Mouse (Mus musculus): Measurements from ENCODE around the gene Sytl1. TPM values are rescaled to one million over a fixed set of nuclear protein-coding genes. Genes with fewer than 3 reads are reported as not detected.

Gene Sytl1
- total and polyA plus RNA-seq, 3 experiments, result 0.05 to 2.5 (median 1.4) TPM

DNA sequence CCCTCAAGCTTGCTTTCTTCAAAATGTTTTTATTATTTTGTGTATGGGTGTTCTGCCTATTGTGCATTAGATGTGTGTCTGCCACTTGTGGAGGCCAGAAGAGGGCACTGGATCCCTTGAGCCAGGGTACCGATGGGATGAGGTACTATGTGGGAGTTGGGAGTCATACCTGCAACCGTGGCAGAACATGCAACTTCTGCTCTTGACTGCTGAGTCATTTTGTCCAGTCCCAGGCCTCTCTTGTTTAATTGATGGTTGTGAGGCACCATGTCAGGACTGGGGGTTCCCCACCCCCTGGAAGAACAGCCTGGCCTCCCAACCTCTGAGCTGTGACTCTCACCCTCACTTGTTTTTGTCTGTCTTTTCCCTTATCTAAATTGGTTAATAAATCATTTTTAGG lies 1.6 kb upstream of the Sytl1 start:
- DNase-seq (ENCODE audit: low spot score), result no peak
- H3K4me3 ChIP-seq (ENCODE audit: low read depth, low read length), result no peak overlapping the region
- peaks cover 52% of the 10 kb centered on the region for H3K4me1 ChIP-seq (ENCODE audit: insufficient read depth, low read depth, low read length)
- no peaks in the 10 kb centered on the region for H3K27me3 ChIP-seq (ENCODE audit: insufficient read depth, low read length)
- TF ChIP-seq GATA1 (IDR thresholded peaks at IDR 0.05; ENCODE audit: borderline replicate concordance, low read length) (no peak), POLR2AphosphoS5 (IDR thresholded peaks at IDR 0.05; ENCODE audit: insufficient replicate concordance, low read depth, low read length) (no peak), CTCF (IDR thresholded peaks at IDR 0.05; ENCODE audit: low read depth, low read length) (no peak), GATA2 (IDR thresholded peaks at IDR 0.05; ENCODE audit: borderline replicate concordance, low read depth, low read length) (no peak), TAL1 (conservative IDR thresholded peaks at IDR 0.05; ENCODE audit: low read depth, low read length) (no peak)
- H3K9me3 ChIP-seq (replicated peaks), result no peaks in the 10 kb centered on the region
- peaks cover 68% of the 10 kb centered on the region for H3K36me3 ChIP-seq (replicated peaks)
- ATAC-seq (ENCODE audit: extremely low read depth, insufficient number of reproducible peaks, low FRiP score, poor library complexity, severe bottlenecking), result no peak

DNA sequence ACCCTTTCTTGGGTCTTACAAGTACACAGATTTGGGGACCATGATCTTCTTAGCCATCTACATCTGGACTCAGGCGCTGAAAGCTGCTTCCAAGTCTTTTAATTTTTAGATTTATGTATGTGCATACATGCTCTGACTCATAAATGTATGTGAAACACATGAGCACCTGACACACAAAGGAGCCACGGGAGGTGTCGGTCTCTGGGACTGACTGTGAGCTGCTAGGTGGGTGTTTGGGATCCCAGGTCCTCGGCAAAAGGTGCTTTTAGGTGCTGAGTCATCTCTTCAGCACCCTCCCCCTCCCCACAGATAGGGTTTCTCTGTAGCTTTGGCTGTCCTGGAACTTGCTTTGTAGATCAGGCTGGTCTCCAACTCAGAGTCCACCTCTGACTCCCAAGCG lies 843 bp upstream of the Sytl1 start:
- H3K9me3 ChIP-seq (replicated peaks), result no peaks in the 10 kb centered on the region
- peaks cover 49% of the 10 kb centered on the region for H3K4me1 ChIP-seq (ENCODE audit: insufficient read depth, low read depth, low read length)
- no peak overlapping the region for H3K4me3 ChIP-seq (ENCODE audit: low read depth, low read length)
- no peak for ATAC-seq (ENCODE audit: extremely low read depth, insufficient number of reproducible peaks, low FRiP score, poor library complexity, severe bottlenecking)
- peaks cover 64% of the 10 kb centered on the region for H3K36me3 ChIP-seq (replicated peaks)
- no peak for DNase-seq (ENCODE audit: low spot score)
- no peak for TF ChIP-seq POLR2AphosphoS5 (IDR thresholded peaks at IDR 0.05; ENCODE audit: insufficient replicate concordance, low read depth, low read length)
- no peak for TF ChIP-seq TAL1 (conservative IDR thresholded peaks at IDR 0.05; ENCODE audit: low read depth, low read length)
- no peak for TF ChIP-seq CTCF (IDR thresholded peaks at IDR 0.05; ENCODE audit: low read depth, low read length)
- no peak for TF ChIP-seq GATA2 (IDR thresholded peaks at IDR 0.05; ENCODE audit: borderline replicate concordance, low read depth, low read length)
- TF ChIP-seq GATA1 (IDR thresholded peaks at IDR 0.05; ENCODE audit: borderline replicate concordance, low read length), result no peak
- no peaks in the 10 kb centered on the region; the same call in 1 of the 2 replicates for H3K27me3 ChIP-seq (ENCODE audit: insufficient read depth, low read length)

DNA sequence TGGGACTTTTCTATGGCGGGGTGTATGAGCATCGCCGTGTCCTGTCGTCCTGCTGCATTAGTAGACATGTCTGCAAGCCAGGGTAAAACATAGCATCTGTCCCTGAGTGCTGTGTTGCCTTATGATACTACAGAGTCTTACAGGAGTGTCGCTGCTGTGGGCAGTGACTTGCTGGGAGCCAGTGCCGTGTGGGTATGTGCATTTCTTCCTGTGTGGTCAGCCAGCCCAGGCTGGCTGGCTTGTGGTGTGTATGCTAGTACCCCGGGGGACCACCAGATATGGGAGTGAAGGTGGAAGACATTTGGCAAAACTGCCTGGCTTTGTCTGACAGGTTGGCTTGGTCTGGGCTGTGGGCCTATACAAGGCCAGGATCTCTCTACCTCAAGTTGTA lies 543 bp downstream of the Sytl1 start:
- H3K36me3 ChIP-seq (replicated peaks), result peaks cover 56% of the 10 kb centered on the region
- peaks cover 56% of the 10 kb centered on the region for H3K4me1 ChIP-seq (ENCODE audit: insufficient read depth, low read depth, low read length)
- no peak for TF ChIP-seq GATA2 (IDR thresholded peaks at IDR 0.05; ENCODE audit: borderline replicate concordance, low read depth, low read length)
- no peak for TF ChIP-seq GATA1 (IDR thresholded peaks at IDR 0.05; ENCODE audit: borderline replicate concordance, low read length)
- no peak for TF ChIP-seq POLR2AphosphoS5 (IDR thresholded peaks at IDR 0.05; ENCODE audit: insufficient replicate concordance, low read depth, low read length)
- TF ChIP-seq CTCF (IDR thresholded peaks at IDR 0.05; ENCODE audit: low read depth, low read length), result no peak
- no peak for ATAC-seq (ENCODE audit: extremely low read depth, insufficient number of reproducible peaks, low FRiP score, poor library complexity, severe bottlenecking)
- DNase-seq (ENCODE audit: low spot score), result no peak
- no peaks in the 10 kb centered on the region; the same call in 1 of the 2 replicates for H3K27me3 ChIP-seq (ENCODE audit: insufficient read depth, low read length)
- H3K9me3 ChIP-seq (replicated peaks), result no peaks in the 10 kb centered on the region
- peak overlapping the region; percentile 11; the same call in 1 of the 2 replicates for H3K4me3 ChIP-seq (ENCODE audit: low read depth, low read length)

DNA sequence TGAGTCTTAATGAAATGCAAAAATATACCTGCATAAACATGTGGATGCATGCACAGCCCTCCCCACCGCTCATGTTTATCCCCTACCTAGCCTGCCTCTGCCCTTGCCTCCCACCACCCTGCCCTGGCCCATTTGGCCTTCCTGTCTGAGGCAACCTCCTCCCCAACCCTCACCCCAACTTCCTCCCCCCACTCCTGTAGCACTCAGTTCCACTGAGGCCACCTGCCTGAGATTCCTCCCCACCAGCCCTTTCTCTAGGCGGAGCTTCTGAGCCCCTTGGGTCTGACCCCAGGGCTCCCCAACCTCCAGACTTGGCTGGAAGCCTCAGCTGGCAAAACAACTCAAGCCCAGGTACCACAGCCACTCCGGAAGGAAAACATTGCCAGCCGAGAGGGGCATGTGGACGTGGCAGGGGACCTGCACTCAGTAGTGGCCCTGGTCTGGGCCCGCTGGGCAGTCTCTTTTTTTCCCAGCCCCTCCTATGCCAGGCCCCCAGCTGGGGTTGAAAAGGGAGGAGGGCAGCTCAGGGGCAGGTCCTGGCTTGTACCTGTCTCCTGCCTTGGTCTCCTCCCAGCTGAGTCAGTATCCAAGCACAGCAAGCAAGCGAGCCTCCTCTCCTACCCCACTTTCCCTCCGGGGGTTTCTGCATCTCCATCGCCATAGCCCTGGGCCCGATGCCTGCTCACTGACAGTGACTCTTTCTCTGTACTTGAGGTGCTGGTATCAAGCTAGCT lies 1.1 kb downstream of the Sytl1 start:
- Histone ChIP-seq H3K4me1 (ENCODE audit: insufficient read depth, low read depth, low read length) (peaks cover 57% of the 10 kb centered on the region), H3K36me3 (replicated peaks) (peaks cover 56% of the 10 kb centered on the region), H3K4me3 (ENCODE audit: low read depth, low read length) (peak overlapping the region; percentile 29; the same call in 1 of the 2 replicates), H3K27me3 (ENCODE audit: insufficient read depth, low read length) (peaks cover 2% of the 10 kb centered on the region; the same call in 1 of the 2 replicates), H3K9me3 (replicated peaks) (no peaks in the 10 kb centered on the region)
- TF ChIP-seq GATA2 (IDR thresholded peaks at IDR 0.05; ENCODE audit: borderline replicate concordance, low read depth, low read length) (no peak), GATA1 (IDR thresholded peaks at IDR 0.05; ENCODE audit: borderline replicate concordance, low read length) (no peak), POLR2AphosphoS5 (IDR thresholded peaks at IDR 0.05; ENCODE audit: insufficient replicate concordance, low read depth, low read length) (no peak), TAL1 (conservative IDR thresholded peaks at IDR 0.05; ENCODE audit: low read depth, low read length) (no peak), CTCF (IDR thresholded peaks at IDR 0.05; ENCODE audit: low read depth, low read length) (no peak)
- ATAC-seq (ENCODE audit: extremely low read depth, insufficient number of reproducible peaks, low FRiP score, poor library complexity, severe bottlenecking) (no peak), DNase-seq (ENCODE audit: low spot score) (no peak)

DNA sequence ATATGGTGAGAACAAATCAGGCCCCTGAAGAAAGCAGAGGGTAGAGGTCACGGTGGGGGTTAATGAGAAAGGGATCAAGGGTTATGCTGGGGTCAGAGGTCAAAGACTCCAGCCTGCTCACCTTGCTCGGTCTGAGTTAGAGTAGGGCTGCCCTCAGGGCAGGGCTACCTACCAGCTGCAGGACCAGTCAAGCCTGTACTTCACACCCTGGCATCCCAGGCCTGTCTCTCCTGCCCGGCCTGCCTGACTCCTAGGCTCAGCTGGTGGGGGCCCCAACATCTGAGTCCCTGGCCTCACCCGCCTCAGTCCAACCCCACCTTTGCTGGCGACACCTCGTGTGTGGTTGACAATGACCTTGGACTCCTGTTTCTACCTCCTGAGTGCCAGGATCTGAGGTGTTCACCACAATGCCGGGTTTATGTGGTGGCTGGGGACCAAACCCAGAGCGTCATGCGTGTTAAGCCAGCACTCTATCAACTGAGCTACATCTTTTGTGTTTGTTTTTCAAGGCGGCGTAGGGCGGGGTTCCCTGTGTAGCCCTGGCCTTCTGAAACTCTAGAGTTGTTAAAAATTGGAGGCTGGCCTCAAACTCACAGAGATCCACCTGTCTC lies 5.0 kb downstream of the Sytl1 start:
- H3K27me3 ChIP-seq (ENCODE audit: insufficient read depth, low read length), result peaks cover 5% of the 10 kb centered on the region; the same call in 1 of the 2 replicates
- DNase-seq (ENCODE audit: low spot score), result no peak
- no peak for ATAC-seq (ENCODE audit: extremely low read depth, insufficient number of reproducible peaks, low FRiP score, poor library complexity, severe bottlenecking)
- no peaks in the 10 kb centered on the region for H3K9me3 ChIP-seq (replicated peaks)
- peaks cover 47% of the 10 kb centered on the region for H3K4me1 ChIP-seq (ENCODE audit: insufficient read depth, low read depth, low read length)
- TF ChIP-seq POLR2AphosphoS5 (IDR thresholded peaks at IDR 0.05; ENCODE audit: insufficient replicate concordance, low read depth, low read length) (no peak), GATA2 (IDR thresholded peaks at IDR 0.05; ENCODE audit: borderline replicate concordance, low read depth, low read length) (no peak), GATA1 (IDR thresholded peaks at IDR 0.05; ENCODE audit: borderline replicate concordance, low read length) (no peak), TAL1 (conservative IDR thresholded peaks at IDR 0.05; ENCODE audit: low read depth, low read length) (no peak)
- H3K4me3 ChIP-seq (ENCODE audit: low read depth, low read length), result no peak overlapping the region
- H3K36me3 ChIP-seq (replicated peaks), result peaks cover 55% of the 10 kb centered on the region

DNA sequence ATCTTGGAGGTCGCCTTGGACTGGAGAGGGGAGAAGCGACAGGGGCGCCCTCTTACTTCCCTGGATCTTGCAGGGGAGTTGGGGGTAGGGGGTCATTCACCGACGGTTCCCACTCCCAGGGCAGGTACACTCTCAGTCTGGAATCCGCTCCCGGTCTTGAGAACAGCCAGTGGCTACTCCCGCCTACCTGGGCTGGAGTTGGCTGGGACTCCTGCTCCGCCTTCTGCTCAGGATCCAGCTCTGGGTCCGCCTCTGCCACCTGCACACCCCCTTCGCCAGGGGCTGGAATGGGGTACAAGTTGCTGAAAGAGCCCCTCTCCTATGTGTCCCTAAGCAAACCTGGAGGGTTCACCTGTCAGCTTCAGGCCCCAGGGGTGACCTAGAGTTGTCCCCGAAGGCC lies 5.7 kb downstream of the Sytl1 start:
- ATAC-seq (ENCODE audit: extremely low read depth, insufficient number of reproducible peaks, low FRiP score, poor library complexity, severe bottlenecking), result no peak
- Histone ChIP-seq H3K27me3 (ENCODE audit: insufficient read depth, low read length) (peaks cover 5% of the 10 kb centered on the region; the same call in 1 of the 2 replicates), H3K36me3 (replicated peaks) (peaks cover 56% of the 10 kb centered on the region), H3K4me3 (ENCODE audit: low read depth, low read length) (no peak overlapping the region), H3K9me3 (replicated peaks) (no peaks in the 10 kb centered on the region), H3K4me1 (ENCODE audit: insufficient read depth, low read depth, low read length) (peaks cover 40% of the 10 kb centered on the region)
- no peak for DNase-seq (ENCODE audit: low spot score)
- TF ChIP-seq POLR2AphosphoS5 (IDR thresholded peaks at IDR 0.05; ENCODE audit: insufficient replicate concordance, low read depth, low read length) (no peak), TAL1 (conservative IDR thresholded peaks at IDR 0.05; ENCODE audit: low read depth, low read length) (no peak), CTCF (IDR thresholded peaks at IDR 0.05; ENCODE audit: low read depth, low read length) (no peak), GATA2 (IDR thresholded peaks at IDR 0.05; ENCODE audit: borderline replicate concordance, low read depth, low read length) (no peak), GATA1 (IDR thresholded peaks at IDR 0.05; ENCODE audit: borderline replicate concordance, low read length) (no peak)
